Mouse (Mus musculus): ENCODE measurements around the gene Gm45021. TPM values are rescaled to one million over a fixed set of nuclear protein-coding genes. Genes with fewer than 3 reads are reported as not detected.

Gene Gm45021
- polyA plus RNA-seq, 1 experiment from 2014 or later, result not detected

GRCm38 (mm10) chr6:48626464-48626863 lies 37.1 kb downstream of the Gm45021 start, which contains the start of gene AI854703:
Gene AI854703 (plus strand): TSS chr6:48626764.
- WGBS, result 28% methylated on average over 8 of the region's 8 CpGs
- ATAC-seq (ENCODE audit: low FRiP score, low read depth), result 0 out of 2 replicates have a peak, but pooled peaks have one; percentile 3
- H3K27ac ChIP-seq (replicated peaks), result no peak within 1 kb of the TSS

GRCm38 (mm10) chr6:48626984-48627383 lies 37.6 kb downstream of the Gm45021 start:
- no peak overlapping the region for H3K27ac ChIP-seq (replicated peaks)

More at GRCm38 (mm10) chr6:48626464-48626863, 37.1 kb downstream of the Gm45021 start, which contains the start of gene AI854703:
- H3K27me3 ChIP-seq, result peaks cover 15% of the 10 kb centered on the region
- H3K4me1 ChIP-seq (replicated peaks), result peaks cover 42% of the 10 kb centered on the region
- no peaks in the 10 kb centered on the region for H3K9me3 ChIP-seq
- peak within 1 kb of the TSS; percentile 57 for H3K4me3 ChIP-seq
- H3K36me3 ChIP-seq, result no peaks in the 10 kb centered on the region
- peak within 1 kb of the TSS; percentile 61 for H3K9ac ChIP-seq
- peak within 1 kb of the TSS; percentile 85 for H3K4me2 ChIP-seq

GRCm38 (mm10) chr6:48627511-48627924 lies 38.1 kb downstream of the Gm45021 start:
- WGBS, result 4% methylated on average over 7 of the region's 7 CpGs
- H3K27ac ChIP-seq (replicated peaks), result no peak overlapping the region
- no peak for ATAC-seq (ENCODE audit: low FRiP score, low read depth)

More at GRCm38 (mm10) chr6:48626984-48627383, 37.6 kb downstream of the Gm45021 start:
- peak overlapping the region; percentile 61 for H3K9ac ChIP-seq
- peak overlapping the region; percentile 57 for H3K4me3 ChIP-seq
- ATAC-seq (ENCODE audit: low FRiP score, low read depth), result 0 out of 2 replicates have a peak, but pooled peaks have one; percentile 31
- no peaks in the 10 kb centered on the region for H3K36me3 ChIP-seq
- H3K4me1 ChIP-seq (replicated peaks), result peaks cover 42% of the 10 kb centered on the region
- peaks cover 15% of the 10 kb centered on the region for H3K27me3 ChIP-seq
- H3K9me3 ChIP-seq, result no peaks in the 10 kb centered on the region
- WGBS, result 1% methylated on average over 32 of the region's 32 CpGs
- H3K4me2 ChIP-seq, result peak overlapping the region; percentile 85

GRCm38 (mm10) chr6:48628377-48628776 lies 39.0 kb downstream of the Gm45021 start:
- Histone ChIP-seq H3K27me3 (peaks cover 15% of the 10 kb centered on the region), H3K4me3 (0 out of 2 replicates have a peak overlapping the region, but pooled peaks have one; percentile 53), H3K4me1 (replicated peaks) (peaks cover 42% of the 10 kb centered on the region), H3K27ac (replicated peaks) (no peak overlapping the region), H3K4me2 (peak overlapping the region; percentile 94), H3K9ac (no peak overlapping the region), H3K36me3 (no peaks in the 10 kb centered on the region), H3K9me3 (no peaks in the 10 kb centered on the region)
- ATAC-seq (ENCODE audit: low FRiP score, low read depth), result no peak
- 84% methylated on average over 3 of the region's 3 CpGs for WGBS

More at GRCm38 (mm10) chr6:48627511-48627924, 38.1 kb downstream of the Gm45021 start:
- H3K9ac ChIP-seq, result peak overlapping the region; percentile 61
- no peaks in the 10 kb centered on the region for H3K9me3 ChIP-seq
- H3K36me3 ChIP-seq, result no peaks in the 10 kb centered on the region
- H3K4me3 ChIP-seq, result peak overlapping the region; percentile 57
- peaks cover 42% of the 10 kb centered on the region for H3K4me1 ChIP-seq (replicated peaks)
- peak overlapping the region; percentile 85 for H3K4me2 ChIP-seq
- peaks cover 15% of the 10 kb centered on the region for H3K27me3 ChIP-seq

GRCm38 (mm10) chr6:48628808-48629660 lies 39.6 kb downstream of the Gm45021 start:
- Histone ChIP-seq H3K27ac (replicated peaks) (peak overlapping the region; percentile 77), H3K9ac (peak overlapping the region; percentile 61), H3K36me3 (no peaks in the 10 kb centered on the region), H3K4me2 (peak overlapping the region; percentile 94), H3K9me3 (no peaks in the 10 kb centered on the region), H3K4me1 (replicated peaks) (peaks cover 42% of the 10 kb centered on the region), H3K27me3 (peaks cover 15% of the 10 kb centered on the region), H3K4me3 (peak overlapping the region; percentile 53)
- peak; percentile 70 for ATAC-seq (ENCODE audit: low FRiP score, low read depth)
- WGBS, result 11% methylated on average over 54 of the region's 54 CpGs

- ATAC-seq (ENCODE audit: low FRiP score, low read depth), result no peak; the same call in 1 of the 2 replicates
- Histone ChIP-seq H3K9ac (peak overlapping the region; percentile 61), H3K36me3 (no peaks in the 10 kb centered on the region), H3K4me2 (peak overlapping the region; percentile 94), H3K27me3 (peaks cover 15% of the 10 kb centered on the region), H3K9me3 (no peaks in the 10 kb centered on the region), H3K4me1 (replicated peaks) (peaks cover 42% of the 10 kb centered on the region), H3K4me3 (peak overlapping the region; percentile 53), H3K27ac (replicated peaks) (peak overlapping the region; percentile 77)
- 24% methylated on average over 13 of the region's 13 CpGs for WGBS
Measured at GRCm38 (mm10) chr6:48629661-48630034, 40.2 kb downstream of the Gm45021 start.

- no peak for ATAC-seq (ENCODE audit: low FRiP score, low read depth)
- Histone ChIP-seq H3K36me3 (no peaks in the 10 kb centered on the region), H3K9me3 (no peaks in the 10 kb centered on the region), H3K4me1 (replicated peaks) (peaks cover 42% of the 10 kb centered on the region), H3K9ac (no peak overlapping the region), H3K27ac (replicated peaks) (no peak overlapping the region), H3K4me2 (no peak overlapping the region), H3K4me3 (no peak overlapping the region), H3K27me3 (peaks cover 12% of the 10 kb centered on the region)
- WGBS, result 93% methylated on average over 8 of the region's 8 CpGs
Measured at GRCm38 (mm10) chr6:48630831-48631230, 41.4 kb downstream of the Gm45021 start.

- no peaks in the 10 kb centered on the region for H3K36me3 ChIP-seq
- H3K9ac ChIP-seq, result no peak overlapping the region
- H3K27me3 ChIP-seq, result no peaks in the 10 kb centered on the region
- ATAC-seq (ENCODE audit: low FRiP score, low read depth), result no peak
- H3K4me3 ChIP-seq, result no peak overlapping the region
- H3K4me2 ChIP-seq, result no peak overlapping the region
- H3K9me3 ChIP-seq, result no peaks in the 10 kb centered on the region
- H3K27ac ChIP-seq (replicated peaks), result no peak overlapping the region
- 0 out of 2 replicates have a peak, but pooled peaks cover 3% of the 10 kb centered on the region for H3K4me1 ChIP-seq (replicated peaks)
- WGBS, result 89% methylated on average over 2 of the region's 2 CpGs
Measured at GRCm38 (mm10) chr6:48635105-48635504, 45.7 kb downstream of the Gm45021 start.

- no peaks in the 10 kb centered on the region for H3K4me1 ChIP-seq (replicated peaks)
- H3K4me2 ChIP-seq, result no peak overlapping the region
- H3K9ac ChIP-seq, result no peak overlapping the region
- no peak overlapping the region for H3K4me3 ChIP-seq
- H3K9me3 ChIP-seq, result no peaks in the 10 kb centered on the region
- ATAC-seq (ENCODE audit: low FRiP score, low read depth), result no peak
- no peak overlapping the region for H3K27ac ChIP-seq (replicated peaks)
- WGBS, result 33% methylated on average over 6 of the region's 6 CpGs
- H3K27me3 ChIP-seq, result no peaks in the 10 kb centered on the region
- no peaks in the 10 kb centered on the region for H3K36me3 ChIP-seq
Measured at GRCm38 (mm10) chr6:48636515-48636914, 47.1 kb downstream of the Gm45021 start.

GRCm38 (mm10) chr6:48637811-48638500 lies 48.5 kb downstream of the Gm45021 start:
- Histone ChIP-seq H3K4me1 (replicated peaks) (no peaks in the 10 kb centered on the region), H3K9ac (no peak overlapping the region), H3K9me3 (no peaks in the 10 kb centered on the region), H3K27ac (replicated peaks) (no peak overlapping the region), H3K4me3 (no peak overlapping the region), H3K27me3 (no peaks in the 10 kb centered on the region), H3K4me2 (no peak overlapping the region), H3K36me3 (no peaks in the 10 kb centered on the region)
- WGBS, result 59% methylated on average over 6 of the region's 6 CpGs
- ATAC-seq (ENCODE audit: low FRiP score, low read depth), result no peak

- H3K27ac ChIP-seq (replicated peaks), result no peak overlapping the region
- no peaks in the 10 kb centered on the region for H3K4me1 ChIP-seq (replicated peaks)
- ATAC-seq (ENCODE audit: low FRiP score, low read depth), result no peak
- H3K4me2 ChIP-seq, result no peak overlapping the region
- no peak overlapping the region for H3K9ac ChIP-seq
- WGBS, result 74% methylated on average over 2 of the region's 2 CpGs
- no peak overlapping the region for H3K4me3 ChIP-seq
- no peaks in the 10 kb centered on the region for H3K36me3 ChIP-seq
- H3K27me3 ChIP-seq, result no peaks in the 10 kb centered on the region
- no peaks in the 10 kb centered on the region for H3K9me3 ChIP-seq
Measured at GRCm38 (mm10) chr6:48638553-48638952, 49.1 kb downstream of the Gm45021 start.

- ATAC-seq (ENCODE audit: low FRiP score, low read depth), result no peak
- H3K27ac ChIP-seq (replicated peaks), result no peak overlapping the region
- no peaks in the 10 kb centered on the region for H3K27me3 ChIP-seq
- no peaks in the 10 kb centered on the region for H3K4me1 ChIP-seq (replicated peaks)
- no peaks in the 10 kb centered on the region for H3K9me3 ChIP-seq
- H3K4me3 ChIP-seq, result no peak overlapping the region
- no peaks in the 10 kb centered on the region for H3K36me3 ChIP-seq
- H3K9ac ChIP-seq, result no peak overlapping the region
- H3K4me2 ChIP-seq, result no peak overlapping the region
- WGBS, result 75% methylated on average over 6 of the region's 6 CpGs
Measured at GRCm38 (mm10) chr6:48641391-48641790, 52.0 kb downstream of the Gm45021 start.
